Mouse (Mus musculus) intestine, embryonic 16.5 days (tissue): Measurements from ENCODE around the gene Clec3b. TPM values are rescaled to one million over a fixed set of nuclear protein-coding genes. Genes with fewer than 3 reads are reported as not detected.

ENCODE experiments used
- ATAC-seq: fragments of 200-750 bp; cut with Nextera tagmentation; 2 replicates; pipeline ENCODE4 v1.8.0; 2017; ENCODE audit warnings: moderate TSS enrichment, moderate library complexity
- H3K27ac ChIP-seq: fragments of 300-500 bp; sonication (generic); 2 replicates; pipeline ENCODE4 v1.5.1; 2014; ENCODE audit warnings: mild to moderate bottlenecking, low read length
- H3K27me3 ChIP-seq: fragments of 300-500 bp; sonication (generic); replicated peaks from 2 replicates; pipeline ENCODE4 v1.6.1; 2014; ENCODE audit warnings: low read length, control low read depth, mixed read lengths; ENCODE audit not compliant: control insufficient read depth, insufficient read depth
- H3K36me3 ChIP-seq: fragments of 300-500 bp; sonication (generic); 2 replicates; pipeline ENCODE4 v1.6.1; 2014; ENCODE audit warnings: low read length, control low read depth; ENCODE audit not compliant: control insufficient read depth, insufficient read depth
- H3K4me1 ChIP-seq: fragments of 300-500 bp; sonication (generic); 2 replicates; pipeline ENCODE4 v1.6.1; 2014; ENCODE audit warnings: low read length, control low read depth, mixed read lengths; ENCODE audit not compliant: control insufficient read depth, insufficient read depth
- H3K4me2 ChIP-seq: fragments of 300-500 bp; sonication (generic); 2 replicates; pipeline ENCODE4 v1.6.1; 2014; ENCODE audit warnings: low read depth, low read length, control low read depth
- H3K4me3 ChIP-seq: fragments of 300-500 bp; sonication (generic); 2 replicates; pipeline ENCODE4 v1.5.1; 2014; ENCODE audit warnings: mild to moderate bottlenecking, low read length
- H3K9ac ChIP-seq: fragments of 300-500 bp; sonication (generic); 2 replicates; pipeline ENCODE4 v1.6.1; 2014; ENCODE audit warnings: low read depth, low read length
- H3K9me3 ChIP-seq: fragments of 300-500 bp; sonication (generic); 2 replicates; pipeline ENCODE4 v1.6.1; 2016; ENCODE audit warnings: low read length, control low read depth; ENCODE audit not compliant: control insufficient read depth
- WGBS: fragments of 180-500 bp; shearing (Covaris S2); extraction: QIAGEN DNeasy Blood & Tissue Kit; methylation state at CpG from one replicate; pipeline ENCODE4 v1.1.7; 2014; 5-methylcytosine and 5-hydroxymethylcytosine counted together
- polyA plus RNA-seq: library from polyadenylated mRNA; unstranded; fragments of >200 nt; fragmentation: Nextera tagmentation; extraction: Ambion mirVana; gene quantifications from 2 replicates; pipeline ENCODE4 v1.2.1, GENCODE M21; 2015

Gene Clec3b
- polyA plus RNA-seq, 1 experiment from 2014 or later: 0.27 TPM

DNA sequence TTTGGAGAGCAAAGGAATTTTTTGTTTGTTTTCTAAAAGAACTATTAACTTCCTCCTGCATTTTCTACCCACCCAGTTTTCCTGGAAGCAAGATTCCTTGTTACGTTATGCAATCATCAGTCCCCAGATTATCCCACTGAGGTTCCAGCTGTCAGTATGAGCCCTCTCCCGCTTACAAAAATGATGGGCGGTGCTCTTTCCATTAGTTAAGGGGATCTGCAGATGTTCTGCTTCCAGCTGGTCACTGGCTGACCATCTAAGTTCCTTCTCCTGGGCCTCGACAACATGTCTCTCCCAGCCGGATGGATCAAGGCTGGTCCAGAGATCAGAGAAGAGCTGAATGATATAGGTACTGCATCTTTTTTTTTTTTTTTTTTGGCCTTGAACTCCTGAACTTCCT is 2.3 kb upstream of the Clec3b start:
- Histone ChIP-seq H3K27ac (no peak overlapping the region), H3K4me2 (no peak overlapping the region), H3K9ac (no peak overlapping the region), H3K9me3 (peaks cover 6% of the 10 kb centered on the region; the same call in 1 of the 2 replicates), H3K4me1 (peaks cover 2% of the 10 kb centered on the region; the same call in 1 of the 2 replicates), H3K4me3 (no peak overlapping the region), H3K36me3 (peaks cover 4% of the 10 kb centered on the region; the same call in 1 of the 2 replicates), H3K27me3 (no peaks in the 10 kb centered on the region)
- ATAC-seq: peak; percentile 49; the same call in 1 of the 2 replicates
- WGBS: 60% methylated on average over 5 of the region's 5 CpGs

DNA sequence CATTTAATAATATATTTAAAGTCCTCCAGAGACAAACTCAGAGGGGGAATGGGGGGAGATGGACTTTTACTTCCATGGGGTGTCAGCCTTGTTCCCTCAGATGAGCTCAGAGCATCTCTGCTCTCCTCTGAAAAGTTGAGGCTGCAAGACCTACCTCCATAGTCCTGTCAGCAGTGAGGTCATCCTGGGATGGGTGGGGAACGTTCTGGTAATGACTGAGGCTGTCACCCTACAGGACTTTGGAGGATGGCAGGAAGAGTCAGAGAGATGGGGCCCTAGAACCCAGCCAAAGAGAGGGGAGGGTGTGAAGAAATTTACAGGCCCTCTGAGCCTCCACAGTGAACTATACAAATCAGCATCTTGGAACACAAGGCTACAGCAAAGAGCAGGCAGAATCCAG is 815 bp downstream of the Clec3b start:
- H3K4me2 ChIP-seq: no peak overlapping the region
- H3K4me1 ChIP-seq: peaks cover 2% of the 10 kb centered on the region; the same call in 1 of the 2 replicates
- H3K27me3 ChIP-seq: no peaks in the 10 kb centered on the region
- WGBS: 42% methylated on average over 1 of the region's 1 CpGs
- no peak overlapping the region for H3K4me3 ChIP-seq
- no peaks in the 10 kb centered on the region for H3K9me3 ChIP-seq
- no peak for ATAC-seq
- H3K9ac ChIP-seq: no peak overlapping the region
- no peak overlapping the region for H3K27ac ChIP-seq
- no peaks in the 10 kb centered on the region for H3K36me3 ChIP-seq

- 48% methylated on average over 3 of the region's 3 CpGs for WGBS
- H3K36me3 ChIP-seq: no peaks in the 10 kb centered on the region
- peak; percentile 55 for ATAC-seq
- no peaks in the 10 kb centered on the region for H3K27me3 ChIP-seq
- no peak overlapping the region for H3K4me3 ChIP-seq
- no peaks in the 10 kb centered on the region for H3K9me3 ChIP-seq
- H3K4me2 ChIP-seq: no peak overlapping the region
- H3K4me1 ChIP-seq: peaks cover 6% of the 10 kb centered on the region; the same call in 1 of the 2 replicates
- H3K27ac ChIP-seq: no peak overlapping the region
- H3K9ac ChIP-seq: no peak overlapping the region
Measured at GRCm38 (mm10) chr9:123152026-123152425, 1.3 kb downstream of the Clec3b start.

- Histone ChIP-seq H3K9ac (no peak overlapping the region), H3K9me3 (no peaks in the 10 kb centered on the region), H3K27me3 (no peaks in the 10 kb centered on the region), H3K27ac (no peak overlapping the region), H3K4me1 (peaks cover 7% of the 10 kb centered on the region; the same call in 1 of the 2 replicates), H3K4me3 (no peak overlapping the region), H3K4me2 (no peak overlapping the region), H3K36me3 (no peaks in the 10 kb centered on the region)
- ATAC-seq: no peak
- 96% methylated on average over 2 of the region's 2 CpGs for WGBS
Measured at GRCm38 (mm10) chr9:123153121-123153520, 2.4 kb downstream of the Clec3b start.

GRCm38 (mm10) chr9:123156910-123157361 is 6.2 kb downstream of the Clec3b start:
- no peaks in the 10 kb centered on the region for H3K36me3 ChIP-seq
- H3K4me1 ChIP-seq: peaks cover 7% of the 10 kb centered on the region; the same call in 1 of the 2 replicates
- H3K9me3 ChIP-seq: no peaks in the 10 kb centered on the region
- ATAC-seq: peak; percentile 61
- WGBS: 28% methylated on average over 30 of the region's 30 CpGs
- H3K9ac ChIP-seq: peak overlapping the region; percentile 40; the same call in 1 of the 2 replicates
- H3K4me2 ChIP-seq: peak overlapping the region; percentile 33; the same call in 1 of the 2 replicates
- H3K27me3 ChIP-seq: no peaks in the 10 kb centered on the region
- H3K4me3 ChIP-seq: peak overlapping the region; percentile 18
- H3K27ac ChIP-seq: no peak overlapping the region

GRCm38 (mm10) chr9:123157699-123158098 is 7.0 kb downstream of the Clec3b start:
- Histone ChIP-seq H3K4me3 (no peak overlapping the region), H3K27me3 (no peaks in the 10 kb centered on the region), H3K4me1 (0 out of 2 replicates have a peak, but pooled peaks cover 5% of the 10 kb centered on the region), H3K9me3 (no peaks in the 10 kb centered on the region), H3K9ac (no peak overlapping the region), H3K27ac (no peak overlapping the region), H3K36me3 (no peaks in the 10 kb centered on the region), H3K4me2 (no peak overlapping the region)
- 0 out of 2 replicates have a peak, but pooled peaks have one; percentile 17 for ATAC-seq

DNA sequence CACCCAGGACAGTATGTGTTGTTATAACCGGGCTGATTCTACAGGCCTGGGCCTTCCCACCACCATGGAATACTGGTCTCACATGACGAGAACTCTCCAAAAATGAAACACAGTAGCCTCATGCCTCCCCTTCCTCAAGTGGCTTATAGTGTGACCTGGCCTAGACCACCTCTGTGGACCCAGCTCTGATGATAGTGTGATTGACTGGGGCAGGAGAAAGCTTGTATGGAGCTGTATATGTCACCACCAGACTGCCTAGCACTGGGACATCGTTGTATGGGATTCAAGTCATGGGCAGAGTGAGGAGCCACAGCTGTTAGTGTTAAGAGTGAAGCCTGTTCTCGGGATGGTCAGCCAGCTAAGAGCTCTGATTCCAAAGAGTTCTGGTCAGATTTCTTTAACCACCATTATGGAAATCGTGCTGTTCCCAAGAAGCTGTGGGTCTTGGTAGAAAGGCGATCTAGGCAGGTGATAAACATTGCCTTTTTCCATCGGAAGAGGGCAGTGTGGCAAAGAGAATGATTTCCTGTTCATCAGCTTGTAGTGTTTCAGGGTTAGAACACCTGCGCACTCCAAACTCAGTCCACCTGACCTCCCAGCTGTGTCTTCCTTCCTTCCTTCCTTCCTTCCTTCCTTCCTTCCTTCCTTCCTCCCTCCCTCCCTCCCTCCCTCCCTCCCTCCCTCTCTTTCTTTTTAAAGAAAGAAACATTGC is 7.5 kb downstream of the Clec3b start:
- ATAC-seq: no peak
- 55% methylated on average over 8 of the region's 8 CpGs for WGBS
- Histone ChIP-seq H3K4me2 (no peak overlapping the region), H3K9me3 (no peaks in the 10 kb centered on the region), H3K4me1 (0 out of 2 replicates have a peak, but pooled peaks cover 5% of the 10 kb centered on the region), H3K4me3 (no peak overlapping the region), H3K36me3 (no peaks in the 10 kb centered on the region), H3K27me3 (no peaks in the 10 kb centered on the region), H3K27ac (no peak overlapping the region), H3K9ac (no peak overlapping the region)

DNA sequence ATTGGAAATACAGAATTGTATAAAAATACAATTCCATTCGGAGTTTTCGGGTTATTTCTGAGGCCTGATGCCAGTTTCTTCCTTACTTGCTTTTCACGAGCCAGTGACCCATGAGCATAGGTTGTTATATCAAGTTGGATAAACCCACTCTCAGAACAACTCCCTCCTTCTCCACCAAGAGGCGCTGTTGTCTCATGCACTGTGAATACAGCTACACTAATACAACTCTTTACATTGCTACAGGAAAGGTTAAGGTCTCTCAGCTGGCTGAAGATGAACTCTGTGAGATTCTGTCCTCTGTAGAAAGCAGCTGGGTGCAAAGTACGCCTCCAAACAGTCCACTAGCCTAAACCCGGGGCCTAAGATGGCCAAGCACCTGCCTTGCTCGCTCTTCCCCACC is 8.6 kb downstream of the Clec3b start:
- H3K36me3 ChIP-seq: no peaks in the 10 kb centered on the region
- no peak for ATAC-seq
- H3K4me2 ChIP-seq: no peak overlapping the region
- no peaks in the 10 kb centered on the region for H3K27me3 ChIP-seq
- H3K27ac ChIP-seq: no peak overlapping the region
- no peaks in the 10 kb centered on the region for H3K9me3 ChIP-seq
- H3K4me3 ChIP-seq: no peak overlapping the region
- H3K9ac ChIP-seq: no peak overlapping the region
- WGBS: 60% methylated on average over 7 of the region's 7 CpGs
- H3K4me1 ChIP-seq: 0 out of 2 replicates have a peak, but pooled peaks cover 5% of the 10 kb centered on the region

- Histone ChIP-seq H3K9ac (no peak overlapping the region), H3K27me3 (no peaks in the 10 kb centered on the region), H3K9me3 (no peaks in the 10 kb centered on the region), H3K36me3 (no peaks in the 10 kb centered on the region), H3K4me2 (no peak overlapping the region), H3K27ac (no peak overlapping the region), H3K4me3 (no peak overlapping the region), H3K4me1 (0 out of 2 replicates have a peak, but pooled peaks cover 3% of the 10 kb centered on the region)
- no peak for ATAC-seq
- WGBS: 59% methylated on average over 2 of the region's 2 CpGs
Measured at GRCm38 (mm10) chr9:123161792-123162191, 11.0 kb downstream of the Clec3b start.
